Mouse (Mus musculus): ENCODE data around the gene Vmn1r130. TPM values are rescaled to one million over a fixed set of nuclear protein-coding genes. Genes with fewer than 3 reads are reported as not detected.
"Not testable (repeated sequence)": the region's sequence is repeated elsewhere in the genome, so short reads cannot be mapped to it uniquely, and the experiment has no call there.

The Vmn1r130 gene
- total RNA-seq (2021), result not detected

GRCm38 (mm10) chr7:21511480-21511879, at the start of gene Vmn1r130:
Gene Vmn1r130 (plus strand): TSS chr7:21511780.
- not testable (repeated sequence) for DNase-seq

GRCm38 (mm10) chr7:21545990-21546389, 34.4 kb downstream of the Vmn1r130 start, which contains the start of gene Vmn1r131:
Gene Vmn1r131 (minus strand): TSS chr7:21546090.
- DNase-seq, result not testable (repeated sequence)

Other genes starting within 250 kb of the Vmn1r130 start
- gene Vmn1r125, start 239.6 kb upstream of the Vmn1r130 start, total RNA-seq (2021), result not detected
- not detected for gene Vmn1r126, start 210.3 kb upstream of the Vmn1r130 start, total RNA-seq (2021)
- not detected for gene Vmn1r127, start 191.9 kb upstream of the Vmn1r130 start, total RNA-seq (2021)
- gene Vmn1r128, start 162.4 kb upstream of the Vmn1r130 start, total RNA-seq (2021), result not detected
- gene Vmn1r129, start 150.5 kb upstream of the Vmn1r130 start, total RNA-seq (2021), result not detected
- gene Gm6882, start 79.0 kb upstream of the Vmn1r130 start, total RNA-seq (2021), result not detected
- gene Vmn1r131, start 34.3 kb downstream of the Vmn1r130 start, total RNA-seq (2021), result not detected
- not detected for gene Vmn1r132, start 102.3 kb downstream of the Vmn1r130 start, total RNA-seq (2021)
- gene Gm4175, start 249.7 kb downstream of the Vmn1r130 start, total RNA-seq (2021), result not detected

Measured in layer of hippocampus, postnatal 36 days (tissue).